Mouse (Mus musculus): Measurements from ENCODE around the gene Nek7. TPM values are rescaled to one million over a fixed set of nuclear protein-coding genes. Genes with fewer than 3 reads are reported as not detected.
A peak's percentile ranks its signal among the peaks of the same experiment; 100 is the strongest.

The Nek7 gene
- polyA plus RNA-seq, 1 experiment from 2014 or later: 36.1 TPM

- H3K9me3 ChIP-seq: no peaks in the 10 kb centered on the region
- H3K4me2 ChIP-seq: no peak overlapping the region
- no peaks in the 10 kb centered on the region for H3K4me1 ChIP-seq
- H3K27me3 ChIP-seq (replicated peaks): no peaks in the 10 kb centered on the region
- H3K36me3 ChIP-seq: no peaks in the 10 kb centered on the region
- no peak overlapping the region for H3K9ac ChIP-seq
- 86% methylated on average over 6 of the region's 6 CpGs for WGBS
- H3K27ac ChIP-seq: no peak overlapping the region
- no peak overlapping the region for H3K4me3 ChIP-seq (replicated peaks)
- no peak for ATAC-seq (ENCODE audit: insufficient read depth, low FRiP score, low read depth)
These were observed 96.0 kb downstream of the Nek7 start for GRCm38 (mm10) chr1:138523962-138524361.

GRCm38 (mm10) chr1:138518235-138518634 lies 101.7 kb downstream of the Nek7 start:
- WGBS: 64% methylated on average over 5 of the region's 5 CpGs
- no peak overlapping the region for H3K4me2 ChIP-seq
- no peak overlapping the region for H3K27ac ChIP-seq
- H3K36me3 ChIP-seq: no peaks in the 10 kb centered on the region
- no peak overlapping the region for H3K4me3 ChIP-seq (replicated peaks)
- ATAC-seq (ENCODE audit: insufficient read depth, low FRiP score, low read depth): no peak
- no peaks in the 10 kb centered on the region for H3K27me3 ChIP-seq (replicated peaks)
- H3K9me3 ChIP-seq: no peaks in the 10 kb centered on the region
- no peaks in the 10 kb centered on the region for H3K4me1 ChIP-seq
- H3K9ac ChIP-seq: no peak overlapping the region

- H3K36me3 ChIP-seq: no peaks in the 10 kb centered on the region
- no peak overlapping the region for H3K4me2 ChIP-seq
- no peak overlapping the region for H3K9ac ChIP-seq
- no peaks in the 10 kb centered on the region for H3K27me3 ChIP-seq (replicated peaks)
- H3K4me1 ChIP-seq: no peaks in the 10 kb centered on the region
- H3K9me3 ChIP-seq: no peaks in the 10 kb centered on the region
- no peak for ATAC-seq (ENCODE audit: insufficient read depth, low FRiP score, low read depth)
- no peak overlapping the region for H3K4me3 ChIP-seq (replicated peaks)
- no peak overlapping the region for H3K27ac ChIP-seq
- WGBS: 42% methylated on average over 6 of the region's 6 CpGs
These were observed 102.4 kb downstream of the Nek7 start for GRCm38 (mm10) chr1:138517360-138518099.

- Histone ChIP-seq H3K9ac (no peak overlapping the region), H3K4me3 (replicated peaks) (no peak overlapping the region), H3K9me3 (no peaks in the 10 kb centered on the region), H3K36me3 (no peaks in the 10 kb centered on the region), H3K4me1 (no peaks in the 10 kb centered on the region), H3K27ac (no peak overlapping the region), H3K4me2 (no peak overlapping the region), H3K27me3 (replicated peaks) (no peaks in the 10 kb centered on the region)
- no peak for ATAC-seq (ENCODE audit: insufficient read depth, low FRiP score, low read depth)
- WGBS: 66% methylated on average over 2 of the region's 2 CpGs
These were observed 103.0 kb downstream of the Nek7 start for GRCm38 (mm10) chr1:138516946-138517345.

GRCm38 (mm10) chr1:138515362-138515761 lies 104.6 kb downstream of the Nek7 start:
- H3K4me1 ChIP-seq: no peaks in the 10 kb centered on the region
- no peaks in the 10 kb centered on the region for H3K27me3 ChIP-seq (replicated peaks)
- no peaks in the 10 kb centered on the region for H3K36me3 ChIP-seq
- no peak overlapping the region for H3K4me2 ChIP-seq
- ATAC-seq (ENCODE audit: insufficient read depth, low FRiP score, low read depth): 0 out of 2 replicates have a peak, but pooled peaks have one; percentile 65
- H3K4me3 ChIP-seq (replicated peaks): no peak overlapping the region
- 67% methylated on average over 9 of the region's 9 CpGs for WGBS
- H3K27ac ChIP-seq: no peak overlapping the region
- H3K9ac ChIP-seq: no peak overlapping the region
- H3K9me3 ChIP-seq: no peaks in the 10 kb centered on the region

GRCm38 (mm10) chr1:138513982-138514381 lies 106.0 kb downstream of the Nek7 start:
- Histone ChIP-seq H3K4me2 (no peak overlapping the region), H3K9ac (no peak overlapping the region), H3K27ac (no peak overlapping the region), H3K27me3 (replicated peaks) (no peaks in the 10 kb centered on the region), H3K9me3 (no peaks in the 10 kb centered on the region), H3K4me3 (replicated peaks) (no peak overlapping the region), H3K4me1 (no peaks in the 10 kb centered on the region), H3K36me3 (no peaks in the 10 kb centered on the region)
- WGBS: 66% methylated on average over 4 of the region's 4 CpGs
- ATAC-seq (ENCODE audit: insufficient read depth, low FRiP score, low read depth): no peak

GRCm38 (mm10) chr1:138510566-138510965 lies 109.4 kb downstream of the Nek7 start:
- H3K4me3 ChIP-seq (replicated peaks): no peak overlapping the region
- peak; percentile 65; the same call in 1 of the 2 replicates for ATAC-seq (ENCODE audit: insufficient read depth, low FRiP score, low read depth)
- WGBS: 47% methylated on average over 4 of the region's 4 CpGs
- H3K4me2 ChIP-seq: no peak overlapping the region
- H3K36me3 ChIP-seq: no peaks in the 10 kb centered on the region
- no peaks in the 10 kb centered on the region for H3K27me3 ChIP-seq (replicated peaks)
- H3K27ac ChIP-seq: no peak overlapping the region
- H3K9me3 ChIP-seq: no peaks in the 10 kb centered on the region
- H3K4me1 ChIP-seq: peaks cover 8% of the 10 kb centered on the region
- no peak overlapping the region for H3K9ac ChIP-seq

- no peak overlapping the region for H3K27ac ChIP-seq
- no peaks in the 10 kb centered on the region for H3K36me3 ChIP-seq
- peaks cover 8% of the 10 kb centered on the region for H3K4me1 ChIP-seq
- H3K4me2 ChIP-seq: no peak overlapping the region
- no peak for ATAC-seq (ENCODE audit: insufficient read depth, low FRiP score, low read depth)
- H3K9me3 ChIP-seq: no peaks in the 10 kb centered on the region
- H3K27me3 ChIP-seq (replicated peaks): no peaks in the 10 kb centered on the region
- 61% methylated on average over 13 of the region's 13 CpGs for WGBS
- no peak overlapping the region for H3K4me3 ChIP-seq (replicated peaks)
- H3K9ac ChIP-seq: no peak overlapping the region
These were observed 112.4 kb downstream of the Nek7 start for GRCm38 (mm10) chr1:138507446-138508043.

- H3K4me3 ChIP-seq (replicated peaks): no peak overlapping the region
- H3K27me3 ChIP-seq (replicated peaks): no peaks in the 10 kb centered on the region
- H3K36me3 ChIP-seq: no peaks in the 10 kb centered on the region
- no peaks in the 10 kb centered on the region for H3K9me3 ChIP-seq
- WGBS: 43% methylated on average over 4 of the region's 4 CpGs
- no peak overlapping the region for H3K27ac ChIP-seq
- H3K9ac ChIP-seq: no peak overlapping the region
- H3K4me1 ChIP-seq: peaks cover 8% of the 10 kb centered on the region
- no peak overlapping the region for H3K4me2 ChIP-seq
- no peak for ATAC-seq (ENCODE audit: insufficient read depth, low FRiP score, low read depth)
These were observed 112.9 kb downstream of the Nek7 start for GRCm38 (mm10) chr1:138507014-138507413.

- Histone ChIP-seq H3K4me1 (peaks cover 8% of the 10 kb centered on the region), H3K27me3 (replicated peaks) (no peaks in the 10 kb centered on the region)
These were observed 115.7 kb downstream of the Nek7 start for GRCm38 (mm10) chr1:138504228-138504627.

GRCm38 (mm10) chr1:138500691-138501090 lies 119.2 kb downstream of the Nek7 start:
- Histone ChIP-seq H3K27me3 (replicated peaks) (no peaks in the 10 kb centered on the region), H3K4me3 (replicated peaks) (no peak overlapping the region), H3K9ac (no peak overlapping the region), H3K4me2 (no peak overlapping the region), H3K9me3 (no peaks in the 10 kb centered on the region), H3K27ac (no peak overlapping the region), H3K36me3 (no peaks in the 10 kb centered on the region), H3K4me1 (no peaks in the 10 kb centered on the region)
- WGBS: 73% methylated on average over 6 of the region's 6 CpGs
- ATAC-seq (ENCODE audit: insufficient read depth, low FRiP score, low read depth): no peak

More at GRCm38 (mm10) chr1:138504228-138504627, 115.7 kb downstream of the Nek7 start:
- Histone ChIP-seq H3K9ac (no peak overlapping the region), H3K4me3 (replicated peaks) (no peak overlapping the region), H3K9me3 (no peaks in the 10 kb centered on the region), H3K36me3 (no peaks in the 10 kb centered on the region), H3K27ac (no peak overlapping the region), H3K4me2 (no peak overlapping the region)
- 54% methylated on average over 5 of the region's 5 CpGs for WGBS
- ATAC-seq (ENCODE audit: insufficient read depth, low FRiP score, low read depth): no peak

GRCm38 (mm10) chr1:138500155-138500554 lies 119.8 kb downstream of the Nek7 start:
- Histone ChIP-seq H3K27me3 (replicated peaks) (no peaks in the 10 kb centered on the region), H3K9me3 (no peaks in the 10 kb centered on the region), H3K4me3 (replicated peaks) (no peak overlapping the region), H3K9ac (no peak overlapping the region), H3K27ac (no peak overlapping the region), H3K4me2 (no peak overlapping the region), H3K4me1 (no peaks in the 10 kb centered on the region), H3K36me3 (no peaks in the 10 kb centered on the region)
- no peak for ATAC-seq (ENCODE audit: insufficient read depth, low FRiP score, low read depth)
- 46% methylated on average over 10 of the region's 10 CpGs for WGBS
